Mouse (Mus musculus) hindbrain, embryonic 16.5 days (tissue): Measurements from ENCODE around the gene Myo10. TPM values are rescaled to one million over a fixed set of nuclear protein-coding genes. Genes with fewer than 3 reads are reported as not detected.
"Not testable (repeated sequence)": the region's sequence is repeated elsewhere in the genome, so short reads cannot be mapped to it uniquely, and the experiment has no call there.

Source experiments
- ATAC-seq: fragments of 200-750 bp; cut with Nextera tagmentation; 2 replicates; pipeline ENCODE4 v1.8.0; 2017; ENCODE audit warnings: moderate TSS enrichment, moderate library complexity
- H3K27ac ChIP-seq: fragments of 300-500 bp; sonication (generic); 2 replicates; pipeline ENCODE4 v1.5.1; 2014; ENCODE audit warnings: low read depth, mild to moderate bottlenecking, control low read depth, low read length, moderate library complexity
- H3K27me3 ChIP-seq: fragments of 300-500 bp; sonication (generic); replicated peaks from 2 replicates; pipeline ENCODE4 v1.6.1; 2014; ENCODE audit warnings: low read length; ENCODE audit not compliant: control insufficient read depth, insufficient read depth
- H3K36me3 ChIP-seq: fragments of 300-500 bp; sonication (generic); 2 replicates; pipeline ENCODE4 v1.6.1; 2014; ENCODE audit warnings: mild to moderate bottlenecking, low read length, moderate library complexity, mixed read lengths; ENCODE audit not compliant: control insufficient read depth, insufficient read depth
- H3K4me1 ChIP-seq: fragments of 300-500 bp; sonication (generic); 2 replicates; pipeline ENCODE4 v1.6.1; 2014; ENCODE audit warnings: low read depth, low read length; ENCODE audit not compliant: control insufficient read depth, insufficient read depth
- H3K4me2 ChIP-seq: fragments of 300-500 bp; sonication (generic); 2 replicates; pipeline ENCODE4 v1.6.1; 2014; ENCODE audit warnings: mild to moderate bottlenecking, low read length, control low read depth, moderate library complexity
- H3K4me3 ChIP-seq: fragments of 300-500 bp; sonication (generic); 2 replicates; pipeline ENCODE4 v1.5.1; 2014; ENCODE audit warnings: mild to moderate bottlenecking, low read length, control low read depth, moderate library complexity
- H3K9ac ChIP-seq: fragments of 300-500 bp; sonication (generic); 2 replicates; pipeline ENCODE4 v1.6.1; 2014; ENCODE audit warnings: low read depth, mild to moderate bottlenecking, control low read depth, low read length, moderate library complexity
- H3K9me3 ChIP-seq: fragments of 300-500 bp; sonication (generic); 2 replicates; pipeline ENCODE4 v1.6.1; 2014; ENCODE audit warnings: mild to moderate bottlenecking, low read length, moderate library complexity; ENCODE audit not compliant: control insufficient read depth
- WGBS: fragments of 180-500 bp; shearing (Covaris S2); extraction: QIAGEN DNeasy Blood & Tissue Kit; methylation state at CpG from one replicate; pipeline ENCODE4 v1.1.7; 2014; 5-methylcytosine and 5-hydroxymethylcytosine counted together
- polyA plus RNA-seq: library from polyadenylated mRNA; unstranded; fragments of >200 nt; fragmentation: Nextera tagmentation; extraction: Ambion mirVana; gene quantifications from 2 replicates; pipeline ENCODE4 v1.2.1, GENCODE M21; 2015

Myo10 gene
- polyA plus RNA-seq, 1 experiment from 2014 or later, result 26.2 TPM

GRCm38 (mm10) chr15:25706874-25707554, 84.7 kb downstream of the Myo10 start:
- Histone ChIP-seq H3K4me1 (no peaks in the 10 kb centered on the region), H3K4me3 (no peak overlapping the region), H3K36me3 (no peaks in the 10 kb centered on the region), H3K27me3 (no peaks in the 10 kb centered on the region), H3K27ac (no peak overlapping the region), H3K4me2 (no peak overlapping the region), H3K9ac (no peak overlapping the region), H3K9me3 (no peaks in the 10 kb centered on the region; the same call in 1 of the 2 replicates)
- ATAC-seq, result no peak
- WGBS, result 86% methylated on average over 19 of the region's 19 CpGs

DNA sequence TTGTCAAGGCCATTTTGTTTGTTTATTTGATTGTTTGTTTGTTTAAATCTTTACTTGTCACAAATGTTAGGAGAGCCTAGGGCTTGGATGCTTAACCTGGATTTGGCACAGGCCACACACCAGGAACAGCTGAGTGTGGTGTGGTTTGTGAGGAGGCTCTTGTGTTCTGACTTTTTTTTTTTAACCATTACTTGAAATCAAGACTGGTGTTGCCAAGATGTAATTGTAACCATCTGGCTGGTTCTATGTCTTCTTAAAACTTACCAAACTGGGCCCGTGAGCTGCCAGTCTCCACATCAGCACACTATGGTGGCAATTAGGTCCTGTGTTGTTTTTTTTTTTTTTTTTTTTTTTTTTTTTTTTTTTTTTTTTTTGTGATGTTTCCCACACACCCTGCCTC, 85.6 kb downstream of the Myo10 start:
- no peak overlapping the region for H3K27ac ChIP-seq
- no peak for ATAC-seq
- H3K27me3 ChIP-seq, result no peaks in the 10 kb centered on the region
- H3K4me3 ChIP-seq, result no peak overlapping the region
- 74% methylated on average over 1 of the region's 1 CpGs for WGBS
- H3K4me1 ChIP-seq, result no peaks in the 10 kb centered on the region
- H3K4me2 ChIP-seq, result no peak overlapping the region
- no peaks in the 10 kb centered on the region for H3K9me3 ChIP-seq
- H3K36me3 ChIP-seq, result no peaks in the 10 kb centered on the region
- H3K9ac ChIP-seq, result no peak overlapping the region

- H3K36me3 ChIP-seq, result no peaks in the 10 kb centered on the region
- H3K4me2 ChIP-seq, result no peak overlapping the region
- H3K27me3 ChIP-seq, result no peaks in the 10 kb centered on the region
- H3K27ac ChIP-seq, result no peak overlapping the region
- no peak overlapping the region for H3K9ac ChIP-seq
- no peaks in the 10 kb centered on the region for H3K9me3 ChIP-seq
- WGBS, result 87% methylated on average over 10 of the region's 10 CpGs
- H3K4me3 ChIP-seq, result no peak overlapping the region
- H3K4me1 ChIP-seq, result peaks cover 17% of the 10 kb centered on the region
- ATAC-seq, result no peak
These were observed 88.6 kb downstream of the Myo10 start for GRCm38 (mm10) chr15:25710876-25711275.

DNA sequence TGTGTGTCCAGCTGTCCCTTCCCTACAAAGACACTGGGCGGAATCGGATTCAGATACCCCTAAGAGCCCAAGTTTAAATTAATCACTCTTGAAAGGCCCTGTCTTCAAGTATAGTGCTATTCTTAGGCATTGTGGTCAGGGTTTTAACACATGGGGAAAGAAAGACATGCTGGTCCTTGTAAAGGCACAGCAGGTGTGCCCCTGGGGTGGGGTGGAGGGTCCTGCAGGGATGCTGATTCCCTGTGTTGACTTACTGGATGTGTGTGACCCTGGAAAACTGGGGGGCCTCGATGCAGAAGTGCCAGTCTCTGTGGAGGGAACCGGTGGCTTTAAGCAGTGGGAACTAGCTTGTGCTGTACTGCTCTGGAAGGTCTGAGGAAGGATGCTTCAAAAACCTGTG, 90.6 kb downstream of the Myo10 start:
- Histone ChIP-seq H3K4me2 (no peak overlapping the region), H3K9me3 (no peaks in the 10 kb centered on the region), H3K27ac (no peak overlapping the region), H3K36me3 (no peaks in the 10 kb centered on the region), H3K9ac (no peak overlapping the region), H3K27me3 (no peaks in the 10 kb centered on the region), H3K4me3 (no peak overlapping the region), H3K4me1 (peaks cover 19% of the 10 kb centered on the region)
- WGBS, result 44% methylated on average over 4 of the region's 4 CpGs
- ATAC-seq, result no peak

GRCm38 (mm10) chr15:25713587-25714361, 91.4 kb downstream of the Myo10 start:
- no peaks in the 10 kb centered on the region for H3K36me3 ChIP-seq
- 39% methylated on average over 38 of the region's 38 CpGs for WGBS
- H3K4me1 ChIP-seq, result peaks cover 19% of the 10 kb centered on the region
- peak; percentile 84 for ATAC-seq
- H3K27ac ChIP-seq, result peak overlapping the region; percentile 69; the same call in 1 of the 2 replicates
- no peaks in the 10 kb centered on the region for H3K9me3 ChIP-seq
- peak overlapping the region; percentile 60 for H3K4me2 ChIP-seq
- peak overlapping the region; percentile 56 for H3K9ac ChIP-seq
- peak overlapping the region; percentile 39 for H3K4me3 ChIP-seq
- no peaks in the 10 kb centered on the region for H3K27me3 ChIP-seq

- no peaks in the 10 kb centered on the region for H3K9me3 ChIP-seq
- peak; percentile 66 for ATAC-seq
- H3K4me1 ChIP-seq, result peaks cover 19% of the 10 kb centered on the region
- no peak overlapping the region for H3K4me3 ChIP-seq
- 0 out of 2 replicates have a peak overlapping the region, but pooled peaks have one; percentile 11 for H3K9ac ChIP-seq
- H3K27ac ChIP-seq, result peak overlapping the region; percentile 16; the same call in 1 of the 2 replicates
- no peaks in the 10 kb centered on the region for H3K27me3 ChIP-seq
- peak overlapping the region; percentile 37 for H3K4me2 ChIP-seq
- WGBS, result 44% methylated on average over 10 of the region's 10 CpGs
- H3K36me3 ChIP-seq, result no peaks in the 10 kb centered on the region
These were observed 93.1 kb downstream of the Myo10 start for GRCm38 (mm10) chr15:25715218-25715995.

- WGBS, result 18% methylated on average over 11 of the region's 11 CpGs
- Histone ChIP-seq H3K4me2 (peak overlapping the region; percentile 37), H3K27me3 (no peaks in the 10 kb centered on the region), H3K36me3 (no peaks in the 10 kb centered on the region), H3K4me3 (no peak overlapping the region), H3K9me3 (no peaks in the 10 kb centered on the region), H3K4me1 (peaks cover 19% of the 10 kb centered on the region), H3K27ac (peak overlapping the region; percentile 16; the same call in 1 of the 2 replicates), H3K9ac (no peak overlapping the region)
- no peak for ATAC-seq
These were observed 93.7 kb downstream of the Myo10 start for GRCm38 (mm10) chr15:25715996-25716395.

DNA sequence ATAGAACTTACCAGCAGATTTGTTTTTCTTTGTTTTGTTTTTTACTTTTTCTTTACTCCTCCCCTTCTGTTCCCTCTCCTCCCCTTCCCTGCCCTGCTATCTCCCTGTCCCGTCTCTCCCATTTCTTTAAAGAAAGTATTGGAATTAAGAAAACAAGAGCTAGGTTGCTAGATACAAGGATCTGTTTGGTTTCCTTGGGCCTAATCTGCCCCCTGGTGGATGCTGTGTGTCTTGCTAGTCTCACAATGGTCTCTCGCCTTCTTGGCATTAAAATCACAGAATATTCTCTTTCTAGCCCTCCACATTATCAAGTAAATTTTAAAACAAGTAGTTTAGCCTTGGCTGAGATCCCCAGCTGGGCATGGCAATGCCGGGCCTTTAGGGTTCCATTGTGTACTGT, 94.7 kb downstream of the Myo10 start:
- H3K27me3 ChIP-seq, result no peaks in the 10 kb centered on the region
- no peaks in the 10 kb centered on the region for H3K9me3 ChIP-seq
- 19% methylated on average over 3 of the region's 3 CpGs for WGBS
- H3K36me3 ChIP-seq, result no peaks in the 10 kb centered on the region
- ATAC-seq, result no peak
- no peak overlapping the region for H3K27ac ChIP-seq
- H3K4me3 ChIP-seq, result no peak overlapping the region
- H3K4me2 ChIP-seq, result no peak overlapping the region
- H3K4me1 ChIP-seq, result peaks cover 19% of the 10 kb centered on the region
- no peak overlapping the region for H3K9ac ChIP-seq

GRCm38 (mm10) chr15:25718104-25718503, 95.8 kb downstream of the Myo10 start:
- H3K4me1 ChIP-seq, result peaks cover 19% of the 10 kb centered on the region
- H3K4me2 ChIP-seq, H3K9ac ChIP-seq, H3K27me3 ChIP-seq, H3K9me3 ChIP-seq, H3K36me3 ChIP-seq, ATAC-seq, H3K27ac ChIP-seq, H3K4me3 ChIP-seq: not testable (repeated sequence)
- 96% methylated on average over 1 of the region's 4 CpGs for WGBS
